Mouse (Mus musculus) heart, embryonic 13.5 days (tissue): ENCODE data around the gene Ankmy2. TPM values are rescaled to one million over a fixed set of nuclear protein-coding genes. Genes with fewer than 3 reads are reported as not detected.

Experiments used
- ATAC-seq: fragments of 200-750 bp; cut with Nextera tagmentation; 2 replicates; pipeline ENCODE4 v1.8.0; 2017; ENCODE audit warnings: moderate TSS enrichment; ENCODE audit not compliant: insufficient number of reproducible peaks, low FRiP score, low TSS enrichment; ENCODE audit errors: extremely low read depth
- H3K27ac ChIP-seq: fragments of 300-500 bp; sonication (generic); replicated peaks from 2 replicates; pipeline ENCODE4 v1.5.1; 2015; ENCODE audit warnings: moderate library complexity, mild to moderate bottlenecking, inconsistent platforms
- H3K27me3 ChIP-seq: fragments of 300-500 bp; sonication (generic); replicated peaks from 2 replicates; pipeline ENCODE4 v1.6.1; 2015; ENCODE audit warnings: mild to moderate bottlenecking, inconsistent platforms
- H3K36me3 ChIP-seq: fragments of 300-500 bp; sonication (generic); 2 replicates; pipeline ENCODE4 v1.6.1; 2015; ENCODE audit warnings: mild to moderate bottlenecking, inconsistent platforms
- H3K4me1 ChIP-seq: fragments of 300-500 bp; sonication (generic); 2 replicates; pipeline ENCODE4 v1.6.1; 2015; ENCODE audit warnings: inconsistent platforms
- H3K4me2 ChIP-seq: fragments of 300-500 bp; sonication (generic); 2 replicates; pipeline ENCODE4 v1.6.1; 2015; ENCODE audit warnings: inconsistent platforms, mild to moderate bottlenecking, moderate library complexity
- H3K4me3 ChIP-seq: fragments of 300-500 bp; sonication (generic); 2 replicates; pipeline ENCODE4 v1.5.1; 2015; ENCODE audit warnings: moderate library complexity, mild to moderate bottlenecking, inconsistent platforms
- H3K9ac ChIP-seq: fragments of 300-500 bp; sonication (generic); 2 replicates; pipeline ENCODE4 v1.6.1; 2015; ENCODE audit warnings: inconsistent platforms, mild to moderate bottlenecking, moderate library complexity
- H3K9me3 ChIP-seq: fragments of 300-500 bp; sonication (generic); 2 replicates; pipeline ENCODE4 v1.6.1; 2016; ENCODE audit warnings: inconsistent platforms
- WGBS: fragments of 180-500 bp; shearing (Covaris S2); methylation state at CpG from one replicate; pipeline ENCODE4 v1.1.7; 2015; ENCODE audit warnings: mixed read lengths; 5-methylcytosine and 5-hydroxymethylcytosine counted together
- polyA plus RNA-seq: library from polyadenylated mRNA; unstranded; fragments of >200 nt; fragmentation: Nextera tagmentation; extraction: Ambion mirVana; gene quantifications from 2 replicates; pipeline ENCODE4 v1.2.1, GENCODE M21; 2015

Gene Ankmy2
- 25.8 and 25.9 TPM in 2 replicates for polyA plus RNA-seq

DNA sequence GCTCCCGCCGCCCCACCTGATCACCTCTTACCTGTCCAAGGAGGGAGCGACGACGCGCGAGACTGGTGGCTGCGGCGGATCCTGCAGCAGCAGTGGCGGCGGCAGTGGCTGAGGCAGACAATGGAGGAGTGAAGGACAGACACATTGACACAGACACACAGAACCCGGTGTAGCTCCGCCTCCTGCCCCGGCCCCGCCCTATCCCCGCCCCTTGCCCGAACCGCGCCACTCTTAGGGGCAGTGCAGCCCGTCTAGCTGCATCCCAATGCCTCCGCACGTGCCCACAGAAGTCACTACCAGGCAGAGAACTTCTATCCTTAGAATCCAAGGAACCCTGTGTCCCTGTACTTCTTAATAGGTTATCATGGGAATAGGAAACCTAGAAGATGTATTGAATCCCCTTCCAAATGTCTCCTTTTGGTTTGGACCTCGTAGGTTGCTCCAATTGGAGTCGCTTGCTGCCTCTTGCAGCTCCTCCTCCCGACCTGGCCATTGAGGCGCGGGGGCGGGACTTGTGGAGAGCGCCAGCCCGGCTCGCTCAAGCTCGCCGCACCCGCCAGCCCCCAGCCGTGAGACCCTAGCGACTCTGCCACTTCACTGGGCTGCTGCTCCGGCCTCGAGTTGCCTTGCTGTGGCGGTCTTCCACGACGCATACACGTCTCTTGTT, at the start of gene Ankmy2:
Gene Ankmy2 (plus strand): TSS at position 478 of the 667 bp plus-strand sequence.
- peak within 1 kb of the TSS; percentile 83 for H3K4me3 ChIP-seq

DNA sequence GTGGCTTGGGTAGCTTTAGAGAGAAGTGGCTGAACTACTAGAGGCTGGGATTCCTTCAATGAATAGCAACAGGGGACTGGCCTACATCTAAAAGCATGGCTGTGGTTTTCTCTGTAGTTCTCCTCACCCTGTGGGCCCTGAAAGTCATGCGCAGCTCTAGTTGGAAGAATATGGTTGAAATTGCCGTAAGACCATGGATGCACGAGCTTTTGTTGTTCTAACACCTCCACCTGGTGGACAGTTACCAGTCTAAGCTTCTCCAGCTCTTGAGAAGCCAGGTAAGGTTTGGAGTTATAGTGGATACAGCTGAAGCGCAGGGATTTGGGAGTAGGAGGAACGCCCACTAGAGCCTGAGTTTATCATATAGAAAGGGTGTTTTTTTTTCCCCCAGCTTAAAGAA, 48.5 kb upstream of the Ankmy2 start:
- Histone ChIP-seq H3K27me3 (no peaks in the 10 kb centered on the region), H3K4me2 (no peak overlapping the region), H3K36me3 (peaks cover 81% of the 10 kb centered on the region), H3K9me3 (no peaks in the 10 kb centered on the region), H3K4me3 (no peak overlapping the region), H3K27ac (no peak overlapping the region), H3K4me1 (no peaks in the 10 kb centered on the region), H3K9ac (no peak overlapping the region)
- ATAC-seq: no peak
- 91% methylated on average over 5 of the region's 5 CpGs for WGBS

More for the DNA sequence above, at the start of gene Ankmy2:
- peak within 1 kb of the TSS; percentile 75 for H3K4me2 ChIP-seq
- 0% methylated on average over 42 of the region's 42 CpGs for WGBS
- peaks cover 40% of the 10 kb centered on the region for H3K4me1 ChIP-seq
- H3K9ac ChIP-seq: peak within 1 kb of the TSS; percentile 93
- peak; percentile 93 for ATAC-seq
- no peaks in the 10 kb centered on the region for H3K27me3 ChIP-seq
- H3K36me3 ChIP-seq: peaks cover 7% of the 10 kb centered on the region; the same call in 1 of the 2 replicates
- H3K9me3 ChIP-seq: no peaks in the 10 kb centered on the region
- peak within 1 kb of the TSS; percentile 93 for H3K27ac ChIP-seq

DNA sequence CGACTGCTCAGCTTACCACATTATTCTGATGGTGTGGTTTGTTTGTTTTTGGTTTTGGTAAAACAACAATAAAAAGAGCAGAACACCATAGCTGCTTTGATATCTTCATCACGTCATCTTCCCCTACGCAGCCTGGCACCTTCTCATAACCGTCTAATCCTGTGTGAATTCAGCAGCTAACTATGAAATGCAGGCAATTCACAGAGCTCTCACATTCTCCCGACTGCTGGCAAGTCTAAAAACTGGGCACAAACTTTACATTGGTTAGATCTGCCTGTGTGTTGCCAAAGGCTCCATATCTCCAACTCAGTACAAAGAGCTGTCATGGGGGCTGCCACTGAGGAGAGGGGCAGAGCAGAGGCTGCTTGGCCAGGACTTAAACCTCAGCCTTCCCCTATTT, 46.5 kb upstream of the Ankmy2 start:
- Histone ChIP-seq H3K4me3 (no peak overlapping the region), H3K27me3 (no peaks in the 10 kb centered on the region), H3K9me3 (no peaks in the 10 kb centered on the region), H3K9ac (no peak overlapping the region), H3K4me1 (no peaks in the 10 kb centered on the region), H3K4me2 (no peak overlapping the region), H3K27ac (no peak overlapping the region), H3K36me3 (peaks cover 87% of the 10 kb centered on the region)
- WGBS: 84% methylated on average over 5 of the region's 5 CpGs
- no peak for ATAC-seq

DNA sequence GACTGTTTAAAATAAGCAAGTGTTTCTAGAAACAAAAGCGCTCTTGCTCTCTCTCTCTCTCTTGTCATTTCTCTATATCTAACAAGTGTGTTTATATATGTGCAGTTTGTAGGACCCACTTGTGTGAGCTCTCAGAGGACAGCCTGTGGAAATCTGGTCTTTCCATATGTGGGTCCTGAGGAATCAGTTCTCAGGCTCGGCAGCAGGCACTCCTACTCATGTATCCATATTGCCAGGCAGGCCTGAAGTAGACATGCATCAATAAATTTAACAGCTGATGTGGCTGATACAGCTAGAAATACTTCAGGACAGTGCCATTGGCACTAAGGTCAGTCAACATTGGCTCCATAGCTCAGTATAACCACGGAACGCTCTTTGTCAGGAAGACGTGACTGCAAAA, 45.8 kb upstream of the Ankmy2 start:
- ATAC-seq: no peak
- no peak overlapping the region for H3K4me2 ChIP-seq
- no peaks in the 10 kb centered on the region for H3K27me3 ChIP-seq
- H3K4me1 ChIP-seq: no peaks in the 10 kb centered on the region
- H3K9me3 ChIP-seq: no peaks in the 10 kb centered on the region
- 88% methylated on average over 5 of the region's 5 CpGs for WGBS
- peaks cover 90% of the 10 kb centered on the region for H3K36me3 ChIP-seq
- no peak overlapping the region for H3K4me3 ChIP-seq
- no peak overlapping the region for H3K9ac ChIP-seq
- H3K27ac ChIP-seq: no peak overlapping the region

DNA sequence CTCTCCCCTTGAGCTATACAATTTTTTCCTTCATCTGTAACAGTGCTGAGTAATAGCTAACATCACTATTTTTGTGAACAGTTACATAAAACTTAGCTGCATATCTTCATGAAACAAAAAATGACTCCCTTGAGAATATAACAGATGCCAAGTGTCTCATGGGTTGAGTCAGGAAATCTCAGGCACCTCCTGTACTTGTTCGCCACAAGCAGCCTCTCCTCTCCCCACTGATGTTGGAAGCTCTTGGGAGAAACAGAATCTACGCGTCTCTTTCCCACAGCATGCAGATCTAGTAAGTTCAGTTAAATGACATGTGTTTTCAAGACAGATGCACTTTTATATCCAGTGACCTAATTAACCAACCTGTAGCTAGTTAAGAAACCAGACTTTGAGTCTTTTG, 44.8 kb upstream of the Ankmy2 start:
- no peak for ATAC-seq
- H3K4me3 ChIP-seq: no peak overlapping the region
- no peak overlapping the region for H3K4me2 ChIP-seq
- no peaks in the 10 kb centered on the region for H3K9me3 ChIP-seq
- no peaks in the 10 kb centered on the region for H3K4me1 ChIP-seq
- H3K9ac ChIP-seq: no peak overlapping the region
- WGBS: 94% methylated on average over 3 of the region's 3 CpGs
- H3K36me3 ChIP-seq: peaks cover 95% of the 10 kb centered on the region
- H3K27me3 ChIP-seq: no peaks in the 10 kb centered on the region
- no peak overlapping the region for H3K27ac ChIP-seq

DNA sequence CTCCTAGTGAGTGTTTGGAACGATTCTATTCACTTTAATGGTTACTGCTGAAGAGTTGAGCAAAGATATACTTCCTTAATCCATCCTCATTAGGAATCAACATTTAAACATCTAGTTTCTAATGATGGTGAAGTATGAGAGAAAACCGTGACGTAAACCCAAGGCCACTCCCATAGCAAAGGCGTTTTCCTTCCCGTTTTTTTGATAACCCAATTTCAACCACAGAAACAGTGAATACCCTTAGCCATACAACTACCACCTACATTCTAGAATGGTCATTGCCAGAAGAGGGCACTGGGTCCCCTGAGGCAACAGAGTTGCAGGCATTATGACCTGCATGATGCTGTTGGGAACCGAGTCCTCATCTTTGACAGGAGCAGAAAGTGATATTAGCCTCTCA, 39.8 kb upstream of the Ankmy2 start:
- Histone ChIP-seq H3K4me2 (no peak overlapping the region), H3K36me3 (peaks cover 95% of the 10 kb centered on the region), H3K27ac (no peak overlapping the region), H3K4me1 (no peaks in the 10 kb centered on the region), H3K9ac (no peak overlapping the region), H3K9me3 (no peaks in the 10 kb centered on the region), H3K27me3 (no peaks in the 10 kb centered on the region), H3K4me3 (no peak overlapping the region)
- ATAC-seq: no peak
- WGBS: 89% methylated on average over 6 of the region's 6 CpGs

DNA sequence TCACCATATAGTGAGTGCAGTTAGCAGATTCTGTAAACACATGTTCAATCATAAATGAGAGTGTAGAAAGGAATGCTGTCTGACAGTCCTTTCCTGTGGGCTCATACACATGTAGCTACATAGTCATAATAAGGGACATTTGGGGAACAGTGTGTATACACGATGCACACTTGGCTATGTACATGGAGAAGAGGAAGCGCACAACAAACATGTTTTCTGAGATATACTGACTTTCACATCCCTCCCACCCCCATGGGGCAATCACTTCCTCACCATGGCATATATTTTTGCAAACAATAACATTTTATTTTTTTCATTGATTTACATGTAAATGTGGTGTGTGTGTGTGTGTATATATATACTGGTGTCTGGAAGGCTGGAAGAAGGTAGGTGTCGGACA, 37.7 kb upstream of the Ankmy2 start:
- H3K27ac ChIP-seq: no peak overlapping the region
- no peaks in the 10 kb centered on the region for H3K27me3 ChIP-seq
- H3K4me1 ChIP-seq: no peaks in the 10 kb centered on the region
- WGBS: 84% methylated on average over 3 of the region's 3 CpGs
- no peak overlapping the region for H3K9ac ChIP-seq
- peaks cover 96% of the 10 kb centered on the region for H3K36me3 ChIP-seq
- H3K4me2 ChIP-seq: no peak overlapping the region
- no peak overlapping the region for H3K4me3 ChIP-seq
- ATAC-seq: no peak
- no peaks in the 10 kb centered on the region for H3K9me3 ChIP-seq

DNA sequence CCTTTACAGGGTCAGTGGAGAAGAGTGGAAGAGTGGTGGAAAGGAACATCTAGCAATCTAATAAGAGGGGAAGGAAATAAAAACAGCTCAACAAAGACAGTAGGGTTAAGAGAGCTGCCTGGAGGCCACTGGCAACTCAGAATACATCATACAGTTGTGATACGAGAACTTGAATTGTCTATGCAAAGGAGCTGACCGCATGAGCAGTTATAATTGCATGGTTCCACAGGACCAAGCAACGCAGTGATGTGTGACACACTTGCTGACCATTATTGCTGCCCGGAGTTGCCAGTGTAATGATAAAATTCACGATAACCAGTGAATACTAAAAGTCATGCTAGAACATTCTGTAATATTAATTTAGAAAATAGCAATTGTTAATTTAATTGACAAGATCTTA, 30.9 kb upstream of the Ankmy2 start:
- Histone ChIP-seq H3K27ac (no peak overlapping the region), H3K4me1 (no peaks in the 10 kb centered on the region), H3K9me3 (no peaks in the 10 kb centered on the region), H3K27me3 (no peaks in the 10 kb centered on the region), H3K4me3 (no peak overlapping the region), H3K36me3 (peaks cover 79% of the 10 kb centered on the region), H3K9ac (no peak overlapping the region), H3K4me2 (no peak overlapping the region)
- WGBS: 93% methylated on average over 5 of the region's 5 CpGs
- ATAC-seq: no peak

DNA sequence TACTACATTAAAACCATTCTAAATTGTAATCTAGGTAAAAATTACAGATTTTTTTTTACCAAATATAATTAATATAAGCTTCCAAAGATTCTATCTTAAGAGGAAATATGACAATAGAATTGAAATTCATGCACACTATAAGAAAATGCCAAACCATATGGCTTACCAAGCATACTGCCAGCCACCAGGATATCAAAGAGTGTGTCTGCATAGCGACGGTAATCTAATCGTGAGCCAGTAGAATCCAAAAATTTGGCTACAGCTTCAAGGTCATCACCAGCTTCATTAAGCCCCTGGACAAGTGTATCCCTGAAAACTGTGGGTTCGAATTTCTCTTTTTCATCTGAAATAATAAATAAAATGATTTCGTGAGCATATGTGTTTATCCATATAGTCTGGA, 27.1 kb upstream of the Ankmy2 start:
- no peak overlapping the region for H3K9ac ChIP-seq
- H3K27ac ChIP-seq: no peak overlapping the region
- H3K4me3 ChIP-seq: no peak overlapping the region
- H3K9me3 ChIP-seq: no peaks in the 10 kb centered on the region
- H3K27me3 ChIP-seq: no peaks in the 10 kb centered on the region
- 86% methylated on average over 5 of the region's 5 CpGs for WGBS
- ATAC-seq: no peak
- peaks cover 72% of the 10 kb centered on the region for H3K36me3 ChIP-seq
- no peak overlapping the region for H3K4me2 ChIP-seq
- H3K4me1 ChIP-seq: peaks cover 13% of the 10 kb centered on the region

DNA sequence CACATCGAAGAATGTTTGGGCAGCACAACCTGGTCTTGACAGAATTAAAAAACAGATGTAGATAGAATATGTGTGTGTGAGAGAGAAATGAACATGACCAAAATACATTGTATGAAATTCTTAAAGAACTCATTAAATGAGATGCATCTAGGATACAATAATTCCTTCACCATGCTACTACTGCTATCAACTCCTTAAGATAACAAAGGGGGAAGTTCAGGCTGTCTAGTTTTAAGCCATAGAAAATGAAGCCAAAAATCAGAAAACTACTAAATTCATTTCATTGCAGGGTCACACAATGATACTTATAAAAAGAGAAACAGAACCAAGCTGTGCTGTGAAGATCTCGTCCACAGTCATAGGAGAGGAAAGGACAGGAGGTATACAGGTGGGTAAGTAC, 24.7 kb upstream of the Ankmy2 start:
- Histone ChIP-seq H3K9ac (no peak overlapping the region), H3K9me3 (no peaks in the 10 kb centered on the region), H3K4me3 (no peak overlapping the region), H3K27me3 (no peaks in the 10 kb centered on the region), H3K4me1 (peaks cover 28% of the 10 kb centered on the region), H3K4me2 (no peak overlapping the region), H3K36me3 (peaks cover 64% of the 10 kb centered on the region), H3K27ac (no peak overlapping the region)
- 81% methylated on average over 2 of the region's 2 CpGs for WGBS
- ATAC-seq: no peak

DNA sequence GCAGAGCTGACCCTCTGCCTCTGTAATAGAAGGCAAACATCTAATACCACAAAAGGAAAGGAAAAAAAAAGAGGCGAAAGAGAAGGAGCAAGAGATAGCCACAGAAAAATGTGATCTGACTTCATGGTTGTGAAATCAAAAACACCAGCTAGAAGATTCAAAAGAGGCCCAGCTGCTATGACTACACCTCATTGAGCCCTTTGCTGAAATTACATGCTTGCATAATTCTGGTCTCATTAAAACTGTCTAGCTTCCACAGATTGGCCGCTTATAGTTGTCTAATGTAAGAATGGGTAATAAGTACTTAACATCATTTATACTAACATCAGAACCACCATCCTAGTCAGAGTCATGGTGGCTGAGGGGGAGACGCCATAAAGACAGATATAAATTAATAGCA, 24.2 kb upstream of the Ankmy2 start:
- peaks cover 61% of the 10 kb centered on the region for H3K36me3 ChIP-seq
- H3K27me3 ChIP-seq: no peaks in the 10 kb centered on the region
- H3K4me3 ChIP-seq: no peak overlapping the region
- WGBS: 83% methylated on average over 3 of the region's 3 CpGs
- no peak overlapping the region for H3K27ac ChIP-seq
- no peaks in the 10 kb centered on the region for H3K9me3 ChIP-seq
- ATAC-seq: no peak
- no peak overlapping the region for H3K9ac ChIP-seq
- H3K4me2 ChIP-seq: no peak overlapping the region
- H3K4me1 ChIP-seq: peaks cover 33% of the 10 kb centered on the region

DNA sequence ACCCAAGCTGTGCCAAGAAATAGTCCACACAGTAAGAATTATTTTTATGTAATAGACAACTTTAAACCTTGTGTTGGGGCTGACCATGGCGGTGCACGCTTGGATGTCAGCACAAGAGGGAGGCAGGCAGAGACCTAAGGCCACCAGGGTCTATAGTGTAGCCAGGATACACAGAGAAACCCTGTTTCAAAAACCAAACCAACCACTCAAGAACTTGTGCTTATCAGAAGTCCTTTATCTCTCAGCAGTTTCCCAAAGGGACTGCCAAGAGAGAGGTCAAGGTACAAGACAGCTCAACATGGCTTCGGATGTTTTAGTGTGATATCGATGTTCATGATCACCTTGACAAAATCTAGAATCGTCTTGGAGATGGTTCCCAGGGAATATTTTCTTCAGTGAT, 23.4 kb upstream of the Ankmy2 start:
- peaks cover 40% of the 10 kb centered on the region for H3K4me1 ChIP-seq
- no peak for ATAC-seq
- no peak overlapping the region for H3K9ac ChIP-seq
- no peaks in the 10 kb centered on the region for H3K27me3 ChIP-seq
- H3K4me3 ChIP-seq: no peak overlapping the region
- 74% methylated on average over 5 of the region's 5 CpGs for WGBS
- H3K4me2 ChIP-seq: no peak overlapping the region
- H3K9me3 ChIP-seq: no peaks in the 10 kb centered on the region
- H3K27ac ChIP-seq: no peak overlapping the region
- H3K36me3 ChIP-seq: peaks cover 57% of the 10 kb centered on the region
